Mouse (Mus musculus) forebrain, postnatal 0 days (tissue): ENCODE measurements around the gene Nfrkb. TPM values are rescaled to one million over a fixed set of nuclear protein-coding genes. Genes with fewer than 3 reads are reported as not detected.
A peak's percentile ranks its signal among the peaks of the same experiment; 100 is the strongest.

Experiments
- ATAC-seq: fragments of 200-750 bp; cut with Nextera tagmentation; 2 replicates; pipeline ENCODE4 v1.8.0; 2017; ENCODE audit warnings: mild to moderate bottlenecking, moderate library complexity
- DNase-seq: peaks from one replicate; pipeline ENCODE4 v3.0.0-alpha.2; 2015
- H3K27ac ChIP-seq: fragments of 300-500 bp; sonication (generic); 2 replicates; pipeline ENCODE4 v1.5.1; 2014; ENCODE audit warnings: low read depth, mild to moderate bottlenecking, antibody characterized with exemption, low read length, moderate library complexity, mixed read lengths
- H3K27me3 ChIP-seq: fragments of 300-500 bp; sonication (generic); 2 replicates; pipeline ENCODE4 v1.6.1; 2014; ENCODE audit warnings: mild to moderate bottlenecking, low read length, mixed read lengths; ENCODE audit not compliant: insufficient read depth
- H3K36me3 ChIP-seq: fragments of 300-500 bp; sonication (generic); 2 replicates; pipeline ENCODE4 v1.6.1; 2014; ENCODE audit warnings: mild to moderate bottlenecking, moderate library complexity; ENCODE audit not compliant: insufficient read depth
- H3K4me1 ChIP-seq: fragments of 300-500 bp; sonication (generic); 2 replicates; pipeline ENCODE4 v1.6.1; 2014; ENCODE audit warnings: antibody characterized with exemption; ENCODE audit not compliant: insufficient read depth
- H3K4me2 ChIP-seq: fragments of 300-500 bp; sonication (generic); 2 replicates; pipeline ENCODE4 v1.6.1; 2014; ENCODE audit warnings: low read depth, mild to moderate bottlenecking, moderate library complexity
- H3K4me3 ChIP-seq: fragments of 300-500 bp; sonication (generic); 2 replicates; pipeline ENCODE4 v1.5.1; 2014; ENCODE audit warnings: low read depth, low read length, mixed read lengths
- H3K9ac ChIP-seq: fragments of 300-500 bp; sonication (generic); 2 replicates; pipeline ENCODE4 v1.6.1; 2014; ENCODE audit warnings: mild to moderate bottlenecking
- H3K9me3 ChIP-seq: fragments of 300-500 bp; sonication (generic); 2 replicates; pipeline ENCODE4 v1.6.1; 2016; ENCODE audit warnings: low read length
- CTCF ChIP-seq: sonication (generic); IDR thresholded peaks from 2 replicates; pipeline ENCODE4 v1.5.1; 2016; ENCODE audit warnings: antibody characterized with exemption, control low read depth, low read depth
- WGBS: fragments of 180-500 bp; shearing (Covaris S2); extraction: QIAGEN DNeasy Blood & Tissue Kit; methylation state at CpG from one replicate; pipeline ENCODE4 v1.1.7; 2014; 5-methylcytosine and 5-hydroxymethylcytosine counted together
- polyA plus RNA-seq: library from polyadenylated mRNA; unstranded; fragments of >200 nt; fragmentation: Nextera tagmentation; extraction: Ambion mirVana; gene quantifications from 2 replicates; pipeline ENCODE4 v1.2.1, GENCODE M21; 2015
- total RNA-seq: library from RNA; depleted of rRNA; stranded (reverse); fragments of >200 nt; gene quantifications from 2 replicates; pipeline ENCODE4 v1.2.3, GENCODE M21; 2014

The Nfrkb gene
- total and polyA plus RNA-seq, 2 experiments from 2014 or later = 22.0 to 46.8 TPM

DNA sequence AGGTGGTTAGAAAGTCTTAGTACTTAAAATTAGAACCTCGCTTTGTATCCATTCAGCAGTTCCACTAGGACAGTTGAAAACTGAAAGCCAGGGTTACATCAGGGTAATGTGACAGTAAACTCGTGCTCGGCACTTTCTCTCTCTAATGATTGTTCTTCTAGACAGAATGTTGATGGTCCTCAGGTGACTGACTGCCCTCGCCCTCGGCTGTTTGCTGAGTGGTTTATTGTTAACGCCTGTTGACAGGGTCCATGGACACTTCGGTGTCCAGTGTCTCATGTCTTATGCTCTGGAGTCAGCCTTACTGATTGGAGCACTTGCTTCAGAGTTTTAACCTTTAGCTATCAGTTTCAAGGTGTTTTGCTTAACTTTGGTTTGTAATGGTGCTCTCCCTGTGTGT is 31.9 kb upstream of the Nfrkb start:
- no peaks in the 10 kb centered on the region for H3K9me3 ChIP-seq
- TF ChIP-seq CTCF = no peak
- no peak overlapping the region for H3K4me3 ChIP-seq
- no peak overlapping the region for H3K27ac ChIP-seq
- H3K27me3 ChIP-seq = no peaks in the 10 kb centered on the region
- H3K4me2 ChIP-seq = no peak overlapping the region
- H3K4me1 ChIP-seq = no peaks in the 10 kb centered on the region
- peaks cover 51% of the 10 kb centered on the region for H3K36me3 ChIP-seq
- ATAC-seq (no peak), DNase-seq (no peak)
- WGBS = 91% methylated on average over 7 of the region's 7 CpGs
- no peak overlapping the region for H3K9ac ChIP-seq

DNA sequence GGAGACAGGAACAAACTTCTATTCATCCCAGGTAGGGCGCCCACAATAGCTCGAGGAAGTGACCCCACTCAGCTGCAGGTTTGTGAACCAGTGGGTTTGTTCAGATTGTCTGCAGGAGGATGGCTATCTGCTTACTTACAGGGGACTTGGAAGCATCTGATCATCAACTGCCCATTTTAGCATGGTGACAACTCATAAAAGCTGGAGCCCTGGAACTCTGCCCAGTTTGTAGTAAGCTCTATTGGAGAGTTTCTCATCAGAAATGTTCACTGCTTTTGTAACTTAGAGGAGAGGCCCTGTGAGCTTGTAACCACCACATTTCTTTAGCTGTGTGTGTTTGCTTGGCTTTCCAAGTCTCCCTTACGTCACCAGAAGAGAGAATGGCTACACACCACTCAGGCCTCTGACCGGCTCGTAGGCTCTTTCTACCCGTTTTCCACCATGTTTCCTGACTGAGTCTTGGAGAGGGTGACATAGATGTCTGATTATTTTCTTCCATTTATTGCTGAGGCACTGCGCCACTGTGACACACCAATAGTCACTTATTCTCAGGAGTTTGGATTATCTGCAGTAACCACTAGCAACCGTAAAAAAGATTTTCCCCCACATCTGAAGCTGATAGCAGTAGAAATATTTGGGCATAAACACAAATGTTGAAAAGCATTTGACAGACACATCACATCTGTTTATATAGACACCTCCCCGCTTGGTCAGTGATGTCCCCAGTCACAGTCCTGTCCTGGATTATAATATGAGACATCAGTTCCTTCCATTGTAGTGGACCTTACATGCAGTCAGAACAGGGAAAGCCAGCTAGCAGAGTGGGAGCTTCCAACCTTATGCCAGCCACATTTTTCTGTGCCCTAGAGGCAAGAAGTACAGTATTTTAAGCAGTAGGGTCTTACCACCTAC is 22.0 kb upstream of the Nfrkb start:
- H3K9ac ChIP-seq = no peak overlapping the region
- H3K9me3 ChIP-seq = no peaks in the 10 kb centered on the region
- no peak overlapping the region for H3K27ac ChIP-seq
- H3K27me3 ChIP-seq = no peaks in the 10 kb centered on the region
- H3K4me1 ChIP-seq = no peaks in the 10 kb centered on the region
- peak; percentile 31 for DNase-seq
- TF ChIP-seq CTCF = no peak
- H3K36me3 ChIP-seq = peaks cover 64% of the 10 kb centered on the region
- no peak overlapping the region for H3K4me3 ChIP-seq
- H3K4me2 ChIP-seq = no peak overlapping the region
- ATAC-seq = no peak
- WGBS = 65% methylated on average over 9 of the region's 9 CpGs

DNA sequence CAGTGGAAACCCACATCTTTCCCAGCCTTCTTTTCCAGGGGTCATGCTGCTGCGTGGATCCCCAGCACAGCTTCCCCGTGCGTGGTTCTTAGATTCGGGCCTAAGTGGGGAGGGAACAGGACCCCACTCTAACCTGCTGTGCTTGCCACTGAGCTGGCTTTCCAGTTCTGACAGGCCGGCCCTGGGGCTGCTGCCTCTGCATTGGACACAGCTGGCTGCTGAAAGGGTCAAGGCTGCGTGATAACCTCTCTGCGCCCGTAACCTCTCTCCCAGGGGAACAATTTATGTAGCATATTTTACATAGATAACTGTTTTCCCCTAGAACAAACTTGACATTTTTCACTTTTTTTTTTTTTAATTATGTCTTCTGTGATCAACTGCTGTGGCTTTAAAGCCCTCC is 20.9 kb upstream of the Nfrkb start:
- no peaks in the 10 kb centered on the region for H3K9me3 ChIP-seq
- H3K27ac ChIP-seq = no peak overlapping the region
- WGBS = 93% methylated on average over 8 of the region's 8 CpGs
- DNase-seq = no peak
- no peak for TF ChIP-seq CTCF
- no peak for ATAC-seq
- no peaks in the 10 kb centered on the region for H3K27me3 ChIP-seq
- no peak overlapping the region for H3K4me2 ChIP-seq
- peaks cover 55% of the 10 kb centered on the region for H3K36me3 ChIP-seq
- no peak overlapping the region for H3K4me3 ChIP-seq
- H3K4me1 ChIP-seq = no peaks in the 10 kb centered on the region
- no peak overlapping the region for H3K9ac ChIP-seq

DNA sequence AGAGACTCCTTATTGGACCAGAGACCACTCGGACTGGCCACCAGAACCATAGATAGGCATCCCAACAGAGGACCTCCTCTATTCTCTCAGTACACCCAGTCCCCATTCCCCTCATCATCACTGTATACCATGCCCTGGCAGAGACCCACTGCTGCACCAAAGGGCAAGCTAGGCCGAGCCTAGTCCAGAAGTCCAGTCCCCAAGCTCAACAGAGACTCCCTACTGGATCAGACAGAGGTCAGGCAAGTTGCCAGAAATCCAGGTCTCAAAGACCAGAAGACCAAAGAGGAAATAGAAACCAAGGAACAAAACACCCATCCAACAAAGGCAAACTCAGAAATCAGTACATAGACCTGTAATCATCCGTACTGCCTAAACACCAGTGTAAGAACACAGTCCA is 14.3 kb upstream of the Nfrkb start:
- no peak overlapping the region for H3K4me3 ChIP-seq
- peaks cover 34% of the 10 kb centered on the region for H3K36me3 ChIP-seq
- H3K9ac ChIP-seq = no peak overlapping the region
- H3K4me1 ChIP-seq = no peaks in the 10 kb centered on the region
- DNase-seq (no peak), ATAC-seq (no peak)
- TF ChIP-seq CTCF = no peak
- WGBS = 100% methylated on average over 3 of the region's 3 CpGs
- H3K27me3 ChIP-seq = no peaks in the 10 kb centered on the region
- no peak overlapping the region for H3K4me2 ChIP-seq
- H3K9me3 ChIP-seq = no peaks in the 10 kb centered on the region
- no peak overlapping the region for H3K27ac ChIP-seq

DNA sequence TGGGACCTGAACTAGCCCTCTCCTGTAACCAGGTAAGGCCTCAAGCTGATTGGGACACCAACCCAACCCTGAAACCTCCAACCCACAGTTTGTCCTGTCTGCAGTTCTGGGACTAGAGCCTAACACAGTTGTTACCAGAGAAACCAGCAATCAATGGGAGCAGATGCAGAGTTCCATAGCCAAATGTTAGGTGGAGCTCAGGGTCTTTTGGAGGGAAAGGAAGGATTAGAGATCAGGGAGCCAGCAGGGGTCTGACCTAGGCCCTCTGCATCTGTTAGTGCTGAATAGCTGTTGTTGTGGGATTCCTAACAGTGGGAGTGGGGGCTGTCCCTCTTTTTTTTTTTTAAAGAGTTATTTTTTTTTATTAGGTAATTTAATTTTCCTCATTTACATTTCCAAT is 9.3 kb upstream of the Nfrkb start:
- no peak overlapping the region for H3K4me3 ChIP-seq
- no peak overlapping the region for H3K4me2 ChIP-seq
- peaks cover 15% of the 10 kb centered on the region for H3K36me3 ChIP-seq
- H3K4me1 ChIP-seq = no peaks in the 10 kb centered on the region
- no peaks in the 10 kb centered on the region for H3K9me3 ChIP-seq
- no peak for TF ChIP-seq CTCF
- no peaks in the 10 kb centered on the region for H3K27me3 ChIP-seq
- DNase-seq (no peak), ATAC-seq (no peak)
- H3K9ac ChIP-seq = no peak overlapping the region
- no peak overlapping the region for H3K27ac ChIP-seq

DNA sequence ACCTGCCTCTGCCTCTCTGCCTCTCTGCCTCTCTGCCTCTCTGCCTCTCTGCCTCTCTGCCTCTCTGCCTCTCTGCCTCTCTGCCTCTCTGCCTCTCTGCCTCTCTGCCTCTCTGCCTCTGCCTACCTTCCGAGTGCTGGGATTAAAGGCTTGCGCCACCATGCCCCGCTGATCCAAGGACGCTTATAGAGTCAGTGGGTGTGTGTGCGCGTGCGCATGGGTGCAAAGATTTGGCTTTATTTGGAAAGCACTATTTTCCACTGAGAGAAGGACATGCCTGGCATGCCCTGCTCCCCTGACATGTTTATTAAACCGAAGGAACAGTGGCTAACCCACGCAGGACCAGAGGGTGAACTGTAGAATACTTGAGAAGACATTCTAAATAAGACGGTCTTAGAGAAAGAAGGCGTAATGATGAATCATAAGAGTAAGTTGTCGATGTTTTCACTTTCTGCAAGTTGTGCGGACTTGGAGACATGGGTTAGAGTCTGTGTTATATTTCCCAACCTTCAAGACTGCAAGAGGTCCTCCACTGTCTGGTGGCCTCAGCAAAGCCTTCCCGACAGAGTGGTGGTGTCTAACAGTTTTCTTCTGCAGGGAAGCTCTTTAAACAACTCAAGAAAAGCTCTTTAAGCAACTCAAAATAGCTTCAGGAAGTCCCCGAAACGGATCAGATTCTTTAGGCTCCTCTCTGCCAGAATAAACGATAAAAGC is 1.0 kb upstream of the Nfrkb start:
- no peaks in the 10 kb centered on the region for H3K9me3 ChIP-seq

DNA sequence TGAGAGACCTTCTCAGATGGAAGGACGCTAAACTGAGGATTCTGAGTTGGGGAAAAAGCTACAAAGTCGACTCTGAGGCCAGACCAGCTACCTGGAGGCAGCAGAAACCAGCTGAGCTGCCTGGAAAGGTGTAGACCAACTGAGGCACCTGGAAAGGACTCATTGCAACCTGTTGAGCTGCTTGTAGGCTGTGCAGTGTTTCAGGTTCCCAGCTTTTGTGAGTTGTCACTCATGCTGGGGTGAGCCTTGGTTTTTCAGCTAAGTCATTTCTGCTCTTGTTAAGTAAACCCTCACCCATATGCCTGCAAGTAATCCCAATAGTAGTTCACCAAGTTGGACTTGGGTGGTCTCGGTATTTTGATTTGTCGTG is 507 bp upstream of the Nfrkb start:
- peak overlapping the region; percentile 65 for H3K9ac ChIP-seq
- H3K27ac ChIP-seq = 0 out of 2 replicates have a peak overlapping the region, but pooled peaks have one; percentile 16
- 21% methylated on average over 4 of the region's 4 CpGs for WGBS
- peak overlapping the region; percentile 72 for H3K4me2 ChIP-seq
- no peaks in the 10 kb centered on the region for H3K9me3 ChIP-seq
- DNase-seq = no peak
- ATAC-seq = peak; percentile 18
- H3K4me3 ChIP-seq = peak overlapping the region; percentile 90
- H3K36me3 ChIP-seq = peaks cover 6% of the 10 kb centered on the region
- TF ChIP-seq CTCF = no peak
- peaks cover 11% of the 10 kb centered on the region for H3K4me1 ChIP-seq
- H3K27me3 ChIP-seq = no peaks in the 10 kb centered on the region

More for the DNA sequence above, 1.0 kb upstream of the Nfrkb start:
- no peak overlapping the region for H3K4me3 ChIP-seq
- H3K9ac ChIP-seq = no peak overlapping the region
- TF ChIP-seq CTCF = no peak
- DNase-seq (no peak), ATAC-seq (no peak)
- peaks cover 11% of the 10 kb centered on the region for H3K4me1 ChIP-seq
- H3K36me3 ChIP-seq = peaks cover under 1% of the 10 kb centered on the region
- no peaks in the 10 kb centered on the region for H3K27me3 ChIP-seq
- H3K27ac ChIP-seq = no peak overlapping the region
- 82% methylated on average over 17 of the region's 17 CpGs for WGBS
- H3K4me2 ChIP-seq = peak overlapping the region; percentile 72; the same call in 1 of the 2 replicates
